Mouse (Mus musculus) adrenal gland, postnatal 14 days (tissue): ENCODE measurements at regions not wholly inside any gene's neighbourhood (a gene's known extent, or its start where the extent isn't known, plus 50 kb on each side); places are given as distances from the start of the nearest gene placed in this dataset.

ENCODE experiments used
- DNase-seq: peaks from one replicate; pipeline ENCODE4 v3.0.0; 2021; ENCODE audit warnings: mixed read lengths

GRCm38 (mm10) chr17:44336842-44337241 lies 148.5 kb downstream of the Clic5 start:
- DNase-seq, result no peak

GRCm38 (mm10) chr17:44337253-44337652 lies 148.9 kb downstream of the Clic5 start:
- DNase-seq, result no peak

- no peak for DNase-seq
These were observed 156.2 kb downstream of the Clic5 start for GRCm38 (mm10) chr17:44344542-44344941.

- no peak for DNase-seq
These were observed 157.0 kb downstream of the Clic5 start for GRCm38 (mm10) chr17:44345374-44345773.

GRCm38 (mm10) chr17:44350201-44350948 lies 162.0 kb downstream of the Clic5 start:
- DNase-seq, result no peak

GRCm38 (mm10) chr17:44350949-44351244 lies 162.5 kb downstream of the Clic5 start:
- DNase-seq, result no peak

GRCm38 (mm10) chr17:44351499-44352117 lies 163.2 kb downstream of the Clic5 start:
- no peak for DNase-seq

GRCm38 (mm10) chr17:44352142-44352541 lies 163.8 kb downstream of the Clic5 start:
- no peak for DNase-seq

GRCm38 (mm10) chr17:44363111-44363510 lies 174.7 kb downstream of the Clic5 start:
- no peak for DNase-seq

GRCm38 (mm10) chr17:44364494-44364893 lies 176.1 kb downstream of the Clic5 start:
- DNase-seq, result no peak

- DNase-seq, result no peak
These were observed 178.1 kb downstream of the Clic5 start for GRCm38 (mm10) chr17:44366438-44366837.

- DNase-seq, result no peak
These were observed 179.2 kb downstream of the Clic5 start for GRCm38 (mm10) chr17:44367561-44367960.

GRCm38 (mm10) chr17:44370966-44371465 lies 182.6 kb downstream of the Clic5 start:
- DNase-seq, result no peak

- DNase-seq, result no peak
These were observed 183.2 kb downstream of the Clic5 start for GRCm38 (mm10) chr17:44371620-44372019.

GRCm38 (mm10) chr17:44373744-44374456 lies 185.5 kb downstream of the Clic5 start:
- peak; percentile 35 for DNase-seq

- no peak for DNase-seq
These were observed 190.0 kb downstream of the Clic5 start for GRCm38 (mm10) chr17:44378391-44378790.

- DNase-seq, result no peak
These were observed 200.5 kb downstream of the Clic5 start for GRCm38 (mm10) chr17:44388916-44389315.

GRCm38 (mm10) chr17:44397829-44398228 lies 209.4 kb downstream of the Clic5 start:
- no peak for DNase-seq

GRCm38 (mm10) chr17:44398231-44398630 lies 209.8 kb downstream of the Clic5 start:
- DNase-seq, result no peak

GRCm38 (mm10) chr17:44404923-44405322 lies 216.5 kb downstream of the Clic5 start:
- DNase-seq, result no peak

- no peak for DNase-seq
These were observed 222.6 kb downstream of the Clic5 start for GRCm38 (mm10) chr17:44410961-44411360.

GRCm38 (mm10) chr17:44418676-44419404 lies 230.5 kb downstream of the Clic5 start:
- no peak for DNase-seq

- DNase-seq, result no peak
These were observed 231.0 kb downstream of the Clic5 start for GRCm38 (mm10) chr17:44419405-44419729.
